Mouse (Mus musculus) limb, embryonic 14.5 days (tissue): ENCODE measurements around the gene 3110082J24Rik. TPM values are rescaled to one million over a fixed set of nuclear protein-coding genes. Genes with fewer than 3 reads are reported as not detected.

ENCODE experiments used
- ATAC-seq: fragments of 200-750 bp; cut with Nextera tagmentation; 2 replicates; pipeline ENCODE4 v1.8.0; 2017; ENCODE audit warnings: low read depth, moderate number of reproducible peaks, moderate TSS enrichment; ENCODE audit not compliant: low FRiP score
- DNase-seq: peaks from one replicate; pipeline ENCODE4 v3.0.0-alpha.2; 2015; ENCODE audit warnings: low spot score
- H3K27ac ChIP-seq: fragments of 300-500 bp; sonication (generic); replicated peaks from 2 replicates; pipeline ENCODE4 v1.5.1; 2014; ENCODE audit warnings: low read depth, mild to moderate bottlenecking, low read length, moderate library complexity, mixed read lengths
- H3K27me3 ChIP-seq: fragments of 300-500 bp; sonication (generic); 2 replicates; pipeline ENCODE4 v1.6.1; 2014; ENCODE audit warnings: low read length, mixed read lengths; ENCODE audit not compliant: control insufficient read depth, insufficient read depth
- H3K36me3 ChIP-seq: fragments of 300-500 bp; sonication (generic); 2 replicates; pipeline ENCODE4 v1.6.1; 2014; ENCODE audit warnings: mild to moderate bottlenecking, low read length, moderate library complexity, mixed read lengths; ENCODE audit not compliant: control insufficient read depth, insufficient read depth
- H3K4me1 ChIP-seq: fragments of 300-500 bp; sonication (generic); 2 replicates; pipeline ENCODE4 v1.6.1; 2014; ENCODE audit warnings: antibody characterized with exemption, low read length, mixed read lengths; ENCODE audit not compliant: control insufficient read depth, insufficient read depth
- H3K4me2 ChIP-seq: fragments of 300-500 bp; sonication (generic); replicated peaks from 2 replicates; pipeline ENCODE4 v1.6.1; 2014; ENCODE audit warnings: low read depth, mild to moderate bottlenecking, low read length, moderate library complexity; ENCODE audit not compliant: severe bottlenecking
- H3K4me3 ChIP-seq: fragments of 300-500 bp; sonication (generic); replicated peaks from 2 replicates; pipeline ENCODE4 v1.5.1; 2014; ENCODE audit warnings: low read length
- H3K9ac ChIP-seq: fragments of 300-500 bp; sonication (generic); 2 replicates; pipeline ENCODE4 v1.6.1; 2014; ENCODE audit warnings: mild to moderate bottlenecking, low read depth, low read length, moderate library complexity; ENCODE audit not compliant: severe bottlenecking
- H3K9me3 ChIP-seq: fragments of 300-500 bp; sonication (generic); 2 replicates; pipeline ENCODE4 v1.6.1; 2016; ENCODE audit warnings: low read length; ENCODE audit not compliant: control insufficient read depth
- POLR2A ChIP-seq: fragments of 200-500 bp; IDR thresholded peaks from 2 replicates; pipeline ENCODE4 v1.8.0; 2012; ENCODE audit warnings: inconsistent platforms, mild to moderate bottlenecking, moderate library complexity, borderline replicate concordance; ENCODE audit not compliant: insufficient read depth, insufficient read length; ENCODE audit errors: extremely low read depth
- WGBS: fragments of 180-500 bp; shearing (Covaris S2); extraction: QIAGEN DNeasy Blood & Tissue Kit; methylation state at CpG from one replicate; pipeline ENCODE4 v1.1.7; 2014; 5-methylcytosine and 5-hydroxymethylcytosine counted together
- polyA plus RNA-seq, 2 experiments: library from polyadenylated mRNA; depleted of rRNA in 1 of 2; stranded (reverse) in 1 of 2; unstranded in 1 of 2; fragments of >200 nt; fragmentation: Nextera tagmentation in 1 of 2; extraction: Ambion mirVana in 1 of 2; gene quantifications; 2 replicates each; pipeline versions ENCODE4 v1.2.1 to v1.2.3; 2012 to 2014

The 3110082J24Rik gene
- polyA plus RNA-seq, 2 experiments: not detected

- WGBS: 70% methylated on average over 1 of the region's 1 CpGs
These were observed 46.5 kb upstream of the 3110082J24Rik start for GRCm38 (mm10) chr5:30152413-30152812.

GRCm38 (mm10) chr5:30152007-30152406, 46.1 kb upstream of the 3110082J24Rik start:
- TF ChIP-seq POLR2A: no peak
- no peak overlapping the region for H3K4me2 ChIP-seq
- no peak overlapping the region for H3K9ac ChIP-seq
- peaks cover 12% of the 10 kb centered on the region for H3K4me1 ChIP-seq
- no peaks in the 10 kb centered on the region for H3K27me3 ChIP-seq
- H3K36me3 ChIP-seq: peaks cover 2% of the 10 kb centered on the region; the same call in 1 of the 2 replicates
- no peaks in the 10 kb centered on the region for H3K9me3 ChIP-seq
- DNase-seq (no peak), ATAC-seq (no peak)
- WGBS: 73% methylated on average over 4 of the region's 4 CpGs
- no peak overlapping the region for H3K27ac ChIP-seq
- no peak overlapping the region for H3K4me3 ChIP-seq

More at GRCm38 (mm10) chr5:30152413-30152812, 46.5 kb upstream of the 3110082J24Rik start:
- ATAC-seq (no peak), DNase-seq (no peak)
- no peaks in the 10 kb centered on the region for H3K9me3 ChIP-seq
- H3K4me1 ChIP-seq: peaks cover 12% of the 10 kb centered on the region
- no peak for TF ChIP-seq POLR2A
- H3K4me3 ChIP-seq: no peak overlapping the region
- no peaks in the 10 kb centered on the region for H3K27me3 ChIP-seq
- no peak overlapping the region for H3K27ac ChIP-seq
- H3K36me3 ChIP-seq: peaks cover 2% of the 10 kb centered on the region; the same call in 1 of the 2 replicates
- no peak overlapping the region for H3K9ac ChIP-seq
- no peak overlapping the region for H3K4me2 ChIP-seq

- no peak for TF ChIP-seq POLR2A
These were observed 42.4 kb upstream of the 3110082J24Rik start for GRCm38 (mm10) chr5:30148133-30148920.

GRCm38 (mm10) chr5:30146526-30146925, 40.6 kb upstream of the 3110082J24Rik start:
- peaks cover 51% of the 10 kb centered on the region for H3K36me3 ChIP-seq

More at GRCm38 (mm10) chr5:30148133-30148920, 42.4 kb upstream of the 3110082J24Rik start:
- H3K9me3 ChIP-seq: no peaks in the 10 kb centered on the region
- H3K4me2 ChIP-seq: no peak overlapping the region
- H3K27ac ChIP-seq: no peak overlapping the region
- no peaks in the 10 kb centered on the region for H3K27me3 ChIP-seq
- H3K9ac ChIP-seq: no peak overlapping the region
- 88% methylated on average over 5 of the region's 5 CpGs for WGBS
- H3K36me3 ChIP-seq: peaks cover 34% of the 10 kb centered on the region
- no peak for DNase-seq
- peaks cover 4% of the 10 kb centered on the region; the same call in 1 of the 2 replicates for H3K4me1 ChIP-seq
- H3K4me3 ChIP-seq: no peak overlapping the region
- no peak for ATAC-seq

GRCm38 (mm10) chr5:30138193-30138592, 32.3 kb upstream of the 3110082J24Rik start:
- Histone ChIP-seq H3K27me3 (no peaks in the 10 kb centered on the region), H3K4me3 (no peak overlapping the region), H3K9me3 (no peaks in the 10 kb centered on the region), H3K4me1 (no peaks in the 10 kb centered on the region), H3K36me3 (peaks cover 84% of the 10 kb centered on the region), H3K9ac (no peak overlapping the region), H3K4me2 (no peak overlapping the region), H3K27ac (no peak overlapping the region)
- no peak for ATAC-seq
- TF ChIP-seq POLR2A: no peak
- DNase-seq: no peak
- WGBS: 92% methylated on average over 4 of the region's 4 CpGs

More at GRCm38 (mm10) chr5:30146526-30146925, 40.6 kb upstream of the 3110082J24Rik start:
- DNase-seq (no peak), ATAC-seq (no peak)
- H3K4me1 ChIP-seq: no peaks in the 10 kb centered on the region
- TF ChIP-seq POLR2A: no peak
- no peak overlapping the region for H3K9ac ChIP-seq
- H3K4me3 ChIP-seq: no peak overlapping the region
- H3K4me2 ChIP-seq: no peak overlapping the region
- WGBS: 93% methylated on average over 6 of the region's 6 CpGs
- no peaks in the 10 kb centered on the region for H3K27me3 ChIP-seq
- H3K27ac ChIP-seq: no peak overlapping the region
- no peaks in the 10 kb centered on the region for H3K9me3 ChIP-seq
